Mouse (Mus musculus) granulocyte monocyte progenitor cell, adult 5-6 weeks (primary cell): ENCODE results near the gene Uty. TPM values are rescaled to one million over a fixed set of nuclear protein-coding genes. Genes with fewer than 3 reads are reported as not detected.
A peak's percentile ranks its signal among the peaks of the same experiment; 100 is the strongest.

Experiments
- ATAC-seq: replicated peaks from 2 replicates; pipeline ENCODE4 v1.8.0; 2016; ENCODE audit warnings: mild to moderate bottlenecking, moderate TSS enrichment, inconsistent platforms; ENCODE audit not compliant: poor library complexity, severe bottlenecking
- total RNA-seq, 2 experiments: library from RNA; stranded (forward) in 1 of 2; stranded (reverse) in 1 of 2; fragments of 200-712, 200-1000 nt in 1 of 2; fragments of >200 nt in 1 of 2; fragmentation: Nextera tagmentation in 1 of 2; gene quantifications; 2 replicates each; pipeline ENCODE4 v1.2.3; 2014 to 2017

Gene Uty
- total RNA-seq (2014; fragmentation: Nextera tagmentation) (27.0 and 30.7 TPM in 2 replicates), total RNA-seq (2017) (29.1 and 33.6 TPM in 2 replicates)

DNA sequence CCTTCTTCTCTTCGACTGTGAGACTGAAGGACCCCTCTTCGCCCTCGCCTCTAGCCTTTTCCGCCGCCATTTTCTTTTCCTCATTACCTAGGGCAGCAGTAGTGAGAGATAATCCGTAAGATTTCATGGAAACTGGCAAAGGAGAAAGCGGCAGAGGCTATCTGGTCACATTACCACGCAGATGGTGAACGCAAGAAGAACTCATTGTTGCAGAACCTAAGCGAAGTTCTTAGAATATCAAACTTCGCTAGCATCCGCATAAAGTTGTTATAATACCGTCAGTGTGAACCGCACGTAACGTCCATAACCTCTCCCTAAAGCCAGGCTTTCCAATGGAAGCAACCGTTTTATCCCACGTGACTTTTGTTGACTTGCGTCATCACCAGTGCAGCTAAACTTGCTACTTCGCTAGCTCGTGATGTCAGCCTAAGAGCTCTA is at the start of gene Uty:
TSS of gene Uty (minus strand) at position 334 of the 438 bp plus-strand sequence.
- peak; percentile 98 for ATAC-seq

DNA sequence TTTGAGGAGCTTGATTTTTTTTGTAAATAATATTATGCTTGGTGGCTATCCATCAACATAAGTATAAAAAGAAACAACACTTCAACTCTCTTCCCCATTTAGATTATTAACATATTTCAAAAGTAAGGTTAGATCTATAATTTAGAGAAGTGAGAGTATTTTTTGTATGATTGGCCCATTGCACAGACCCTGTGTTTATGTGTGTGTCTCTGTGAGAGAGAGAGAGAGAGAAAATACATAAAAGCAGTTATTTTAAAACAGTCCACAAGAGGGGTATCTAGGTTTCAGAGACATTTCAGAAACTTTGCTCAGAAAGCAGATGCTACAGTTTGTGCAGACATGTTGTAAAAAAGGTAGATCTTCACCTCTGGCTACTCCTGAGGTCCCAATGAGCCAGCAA is 48.1 kb upstream of the Uty start:
- ATAC-seq, result peak; percentile 88

DNA sequence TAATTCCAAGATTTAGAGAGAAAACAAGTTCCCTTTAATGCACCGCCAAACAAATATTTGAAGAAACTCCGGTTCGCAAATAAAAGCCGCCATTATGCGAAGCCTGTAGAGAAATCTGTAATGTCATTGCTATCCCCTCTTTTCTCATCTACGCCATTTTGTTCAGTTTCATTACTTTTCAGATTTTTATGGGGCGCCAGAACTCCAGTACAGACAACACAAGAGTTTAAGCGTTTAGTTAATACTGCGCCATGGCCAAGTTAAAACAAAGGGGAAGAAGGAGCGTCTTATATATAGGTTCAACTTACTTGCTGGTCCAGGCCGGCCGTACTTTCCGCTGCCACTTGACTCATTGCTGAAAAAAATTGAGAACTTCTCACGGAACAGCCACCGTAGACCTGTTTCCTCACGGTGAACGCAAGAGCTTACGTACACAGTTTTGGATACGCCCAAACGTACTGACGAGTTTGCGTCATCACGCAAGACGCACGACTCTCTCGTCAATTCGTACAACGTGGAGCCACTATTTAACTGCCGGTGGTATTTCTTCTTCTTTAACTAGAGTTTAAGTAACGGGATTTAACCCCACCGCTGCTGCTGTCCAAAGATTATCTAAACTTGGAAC is 40.7 kb upstream of the Uty start, which contains the start of gene Ddx3y:
TSS of gene Ddx3y (minus strand) at position 459 of the 625 bp plus-strand sequence.
- peak; percentile 99 for ATAC-seq

DNA sequence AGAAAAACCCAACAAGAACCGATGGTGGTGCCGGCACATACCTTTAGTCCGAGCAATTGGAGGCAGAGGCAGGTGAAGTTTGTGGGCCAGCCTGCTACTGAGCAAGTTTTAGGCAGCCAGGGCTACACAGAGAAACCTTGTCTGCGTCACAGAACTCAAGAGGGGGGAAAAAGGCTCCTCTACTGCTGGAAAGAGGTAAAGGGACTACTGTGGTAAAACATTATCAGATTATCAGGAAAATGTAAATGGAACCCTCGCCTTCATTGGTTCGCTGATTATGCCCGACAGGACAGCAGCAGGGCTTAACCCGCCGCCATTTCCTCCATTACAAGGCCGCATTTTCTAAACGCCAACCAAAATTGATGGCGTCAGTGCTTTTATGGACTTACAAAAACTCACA is 40.2 kb upstream of the Uty start:
- peak; percentile 62 for ATAC-seq

DNA sequence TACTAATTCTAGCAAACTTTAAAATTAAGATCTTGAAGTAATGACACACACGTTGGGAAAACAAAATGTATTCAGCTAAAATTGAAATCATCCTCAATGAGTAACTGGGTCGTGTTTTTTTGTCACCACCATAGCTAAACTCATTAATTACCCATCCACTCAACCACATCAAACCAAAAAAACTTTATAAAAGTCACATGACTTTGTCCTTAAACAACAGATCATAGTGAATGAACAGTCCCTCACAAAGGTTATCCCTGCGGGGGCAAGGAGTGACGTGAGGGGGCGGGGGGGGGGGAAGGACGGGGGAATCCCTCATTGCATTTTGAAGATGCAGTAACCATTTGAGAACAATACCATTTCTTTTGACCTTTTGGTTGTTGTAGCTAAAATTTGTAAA is 558 bp upstream of the Uty start:
- ATAC-seq, result no peak

DNA sequence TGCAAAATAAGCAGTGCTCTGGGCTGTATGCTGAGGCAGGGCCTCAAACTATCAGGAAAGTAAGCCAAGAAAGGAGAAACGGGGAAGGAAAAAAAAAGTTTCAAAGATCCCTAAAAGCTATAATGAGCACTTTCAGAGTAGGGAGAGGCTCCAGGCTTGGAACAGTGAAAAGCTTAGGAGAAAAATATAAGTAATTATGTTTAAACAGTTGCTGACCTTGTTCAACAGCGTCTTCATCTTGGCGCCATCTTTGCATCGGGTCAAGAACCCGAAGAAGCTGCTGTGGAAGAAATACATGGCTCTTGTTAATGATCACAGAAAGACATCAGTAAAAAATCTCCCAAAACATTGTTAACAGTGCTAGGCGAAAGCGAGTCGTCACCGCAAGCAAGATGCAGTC is 619 bp downstream of the Uty start:
- peak; percentile 8; the same call in 1 of the 2 replicates for ATAC-seq

DNA sequence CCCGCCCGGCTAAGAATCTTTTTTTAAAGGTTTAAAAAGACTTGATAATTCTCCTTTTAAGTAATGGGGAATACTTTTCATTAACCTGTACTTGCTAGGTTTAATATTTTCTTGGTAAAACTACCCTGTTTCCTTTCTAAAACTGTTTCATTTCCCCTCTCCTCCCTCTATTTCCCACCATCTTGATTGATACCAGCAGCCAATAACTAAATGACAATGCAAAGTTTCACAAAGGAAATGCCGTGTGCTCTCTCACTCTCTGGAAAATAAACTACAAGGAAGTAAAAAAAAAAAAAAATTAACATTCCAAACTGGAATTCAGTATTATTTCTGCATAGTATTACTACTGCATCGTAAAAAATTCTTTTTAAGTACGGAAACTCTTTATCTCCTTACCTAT is 1.1 kb downstream of the Uty start:
- peak; percentile 36; the same call in 1 of the 2 replicates for ATAC-seq

DNA sequence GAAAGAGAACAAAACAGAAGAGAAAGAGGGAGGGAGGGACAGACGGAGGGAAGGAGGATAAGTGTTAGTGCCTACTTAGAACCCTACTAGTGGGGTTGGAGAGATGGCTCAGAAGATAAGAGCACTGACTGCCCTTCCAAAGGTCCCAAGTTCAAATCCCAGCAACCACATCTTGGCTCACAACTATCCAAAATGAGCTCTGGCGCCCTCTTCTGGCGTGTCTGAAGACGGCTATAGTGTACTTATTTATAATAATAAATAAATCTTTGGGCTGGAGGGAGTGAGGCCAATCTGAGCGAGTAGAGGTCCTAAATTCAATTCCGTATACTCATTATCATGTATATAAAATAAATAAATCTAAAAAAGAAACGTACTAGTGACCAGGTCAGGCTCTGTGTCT is 25.6 kb downstream of the Uty start:
- no peak for ATAC-seq

DNA sequence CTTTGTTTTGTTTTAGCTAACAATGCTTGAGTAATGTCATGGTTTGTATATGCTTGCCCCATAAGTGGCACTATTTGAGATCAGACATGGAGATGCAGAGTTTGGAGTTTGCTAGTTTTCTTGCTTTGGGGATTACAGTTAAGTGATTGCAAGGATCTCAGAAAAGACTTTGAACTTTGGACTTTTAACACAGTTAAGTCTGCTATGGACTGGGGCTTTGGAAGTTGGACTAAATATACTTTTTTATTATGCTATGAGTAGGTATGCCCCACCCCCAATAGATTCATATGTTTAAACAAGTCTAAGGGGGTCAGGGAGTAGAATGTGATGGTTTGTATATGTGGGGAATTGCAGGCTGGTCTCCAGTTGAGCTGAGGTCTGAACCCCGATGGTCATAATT is 67.1 kb downstream of the Uty start:
- ATAC-seq, result no peak

DNA sequence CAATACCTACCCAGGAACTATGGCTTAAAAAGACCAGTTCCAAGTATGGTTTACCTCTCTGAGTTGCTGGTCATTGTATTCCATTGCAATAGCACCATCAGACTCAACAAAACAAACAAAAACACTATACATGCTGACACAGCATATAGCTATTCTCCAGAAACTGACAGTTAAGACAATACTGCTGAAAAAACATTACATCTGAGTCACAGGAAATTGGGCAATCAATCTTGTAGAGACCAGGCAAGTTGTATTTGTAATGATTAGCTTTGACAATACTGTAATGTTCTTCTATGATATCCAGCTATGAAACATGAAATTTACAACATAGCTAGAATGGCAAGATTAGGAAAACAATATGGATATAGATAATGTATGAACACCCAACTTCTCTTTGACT is 82.5 kb downstream of the Uty start:
- peak; percentile 89 for ATAC-seq

DNA sequence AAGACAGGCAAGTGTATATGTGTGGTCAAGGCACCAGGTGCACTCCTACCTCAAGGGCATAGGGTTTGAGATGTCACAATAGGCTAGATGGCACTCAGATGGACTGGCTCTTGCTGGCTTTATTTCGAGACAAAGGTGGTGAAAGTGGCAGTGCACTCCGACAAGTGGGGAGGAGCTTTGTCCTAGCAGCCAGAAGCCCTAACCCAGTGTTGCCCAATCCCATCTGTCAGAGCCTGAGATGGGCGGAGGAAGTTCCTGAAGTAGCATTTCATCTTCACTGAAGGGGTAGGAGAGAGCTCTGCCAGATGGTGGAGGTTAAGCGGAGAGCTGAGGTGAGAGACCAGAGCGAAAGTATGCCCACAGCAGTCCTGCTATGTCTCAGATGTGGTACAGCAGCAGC is 129.4 kb downstream of the Uty start:
- peak; percentile 90 for ATAC-seq

DNA sequence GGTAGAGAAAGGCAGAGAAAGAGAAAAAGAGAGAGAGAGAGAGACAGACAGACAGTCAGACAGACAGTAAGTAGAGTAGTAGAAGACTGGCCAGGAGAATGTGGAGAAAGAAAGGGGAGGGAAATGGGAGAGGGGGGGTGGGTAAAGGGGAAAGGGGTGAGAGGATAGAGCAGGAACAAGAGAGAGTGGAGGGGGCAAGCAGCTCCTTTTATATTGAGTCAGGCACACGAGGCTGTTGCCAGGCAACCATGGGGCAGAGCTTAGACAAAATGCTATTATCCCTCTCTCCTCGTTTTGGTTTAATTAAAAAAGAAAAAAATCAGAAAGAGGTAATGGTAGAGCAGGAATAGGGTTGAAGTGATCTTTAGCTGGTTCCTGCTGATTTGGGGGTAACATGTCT is 131.5 kb downstream of the Uty start:
- no peak for ATAC-seq

Other genes starting within 250 kb of the Uty start
- gene Eif2s3y, start 235.2 kb downstream of the Uty start, total RNA-seq (2014; fragmentation: Nextera tagmentation), result 72.0 and 90.4 TPM in 2 replicates
- 117 and 142 TPM in 2 replicates for gene Eif2s3y, start 235.2 kb downstream of the Uty start, total RNA-seq (2017)
- 37.5 and 41.1 TPM in 2 replicates for gene Ddx3y, start 40.9 kb upstream of the Uty start, total RNA-seq (2014; fragmentation: Nextera tagmentation)
- gene Ddx3y, start 40.9 kb upstream of the Uty start, total RNA-seq (2017), result 60.2 and 69.1 TPM in 2 replicates
- gene Usp9y, start 214.0 kb upstream of the Uty start, total RNA-seq (2014; fragmentation: Nextera tagmentation), result not detected in 2 replicates
- not detected in 2 replicates for gene Usp9y, start 214.0 kb upstream of the Uty start, total RNA-seq (2017)